Mouse (Mus musculus) forebrain, postnatal 0 days (tissue): ENCODE results near the gene Nt5c2. TPM values are rescaled to one million over a fixed set of nuclear protein-coding genes. Genes with fewer than 3 reads are reported as not detected.
"Not testable (repeated sequence)": the region's sequence is repeated elsewhere in the genome, so short reads cannot be mapped to it uniquely, and the experiment has no call there.

Experiments
- ATAC-seq: fragments of 200-750 bp; cut with Nextera tagmentation; 2 replicates; pipeline ENCODE4 v1.8.0; 2017; ENCODE audit warnings: mild to moderate bottlenecking, moderate library complexity
- DNase-seq: peaks from one replicate; pipeline ENCODE4 v3.0.0-alpha.2; 2015
- H3K27ac ChIP-seq: fragments of 300-500 bp; sonication (generic); 2 replicates; pipeline ENCODE4 v1.5.1; 2014; ENCODE audit warnings: low read depth, mild to moderate bottlenecking, antibody characterized with exemption, low read length, moderate library complexity, mixed read lengths
- H3K27me3 ChIP-seq: fragments of 300-500 bp; sonication (generic); 2 replicates; pipeline ENCODE4 v1.6.1; 2014; ENCODE audit warnings: mild to moderate bottlenecking, low read length, mixed read lengths; ENCODE audit not compliant: insufficient read depth
- H3K36me3 ChIP-seq: fragments of 300-500 bp; sonication (generic); 2 replicates; pipeline ENCODE4 v1.6.1; 2014; ENCODE audit warnings: mild to moderate bottlenecking, moderate library complexity; ENCODE audit not compliant: insufficient read depth
- H3K4me1 ChIP-seq: fragments of 300-500 bp; sonication (generic); 2 replicates; pipeline ENCODE4 v1.6.1; 2014; ENCODE audit warnings: antibody characterized with exemption; ENCODE audit not compliant: insufficient read depth
- H3K4me2 ChIP-seq: fragments of 300-500 bp; sonication (generic); 2 replicates; pipeline ENCODE4 v1.6.1; 2014; ENCODE audit warnings: low read depth, mild to moderate bottlenecking, moderate library complexity
- H3K4me3 ChIP-seq: fragments of 300-500 bp; sonication (generic); 2 replicates; pipeline ENCODE4 v1.5.1; 2014; ENCODE audit warnings: low read depth, low read length, mixed read lengths
- H3K9ac ChIP-seq: fragments of 300-500 bp; sonication (generic); 2 replicates; pipeline ENCODE4 v1.6.1; 2014; ENCODE audit warnings: mild to moderate bottlenecking
- H3K9me3 ChIP-seq: fragments of 300-500 bp; sonication (generic); 2 replicates; pipeline ENCODE4 v1.6.1; 2016; ENCODE audit warnings: low read length
- CTCF ChIP-seq: sonication (generic); IDR thresholded peaks from 2 replicates; pipeline ENCODE4 v1.5.1; 2016; ENCODE audit warnings: antibody characterized with exemption, control low read depth, low read depth
- WGBS: fragments of 180-500 bp; shearing (Covaris S2); extraction: QIAGEN DNeasy Blood & Tissue Kit; methylation state at CpG from one replicate; pipeline ENCODE4 v1.1.7; 2014; 5-methylcytosine and 5-hydroxymethylcytosine counted together
- polyA plus RNA-seq: library from polyadenylated mRNA; unstranded; fragments of >200 nt; fragmentation: Nextera tagmentation; extraction: Ambion mirVana; gene quantifications from 2 replicates; pipeline ENCODE4 v1.2.1, GENCODE M21; 2015
- total RNA-seq: library from RNA; depleted of rRNA; stranded (reverse); fragments of >200 nt; gene quantifications from 2 replicates; pipeline ENCODE4 v1.2.3, GENCODE M21; 2014

Gene Nt5c2
- total and polyA plus RNA-seq, 2 experiments from 2014 or later = 69.5 to 80.4 TPM

GRCm38 (mm10) chr19:46998953-46999352, 16.0 kb downstream of the Nt5c2 start:
- Histone ChIP-seq H3K4me2 (no peak overlapping the region), H3K36me3 (no peaks in the 10 kb centered on the region), H3K9me3 (no peaks in the 10 kb centered on the region), H3K4me1 (no peaks in the 10 kb centered on the region), H3K9ac (no peak overlapping the region), H3K27ac (no peak overlapping the region), H3K27me3 (no peaks in the 10 kb centered on the region), H3K4me3 (no peak overlapping the region)
- WGBS = 87% methylated on average over 4 of the region's 4 CpGs
- ATAC-seq (no peak), DNase-seq (no peak)
- no peak for TF ChIP-seq CTCF

DNA sequence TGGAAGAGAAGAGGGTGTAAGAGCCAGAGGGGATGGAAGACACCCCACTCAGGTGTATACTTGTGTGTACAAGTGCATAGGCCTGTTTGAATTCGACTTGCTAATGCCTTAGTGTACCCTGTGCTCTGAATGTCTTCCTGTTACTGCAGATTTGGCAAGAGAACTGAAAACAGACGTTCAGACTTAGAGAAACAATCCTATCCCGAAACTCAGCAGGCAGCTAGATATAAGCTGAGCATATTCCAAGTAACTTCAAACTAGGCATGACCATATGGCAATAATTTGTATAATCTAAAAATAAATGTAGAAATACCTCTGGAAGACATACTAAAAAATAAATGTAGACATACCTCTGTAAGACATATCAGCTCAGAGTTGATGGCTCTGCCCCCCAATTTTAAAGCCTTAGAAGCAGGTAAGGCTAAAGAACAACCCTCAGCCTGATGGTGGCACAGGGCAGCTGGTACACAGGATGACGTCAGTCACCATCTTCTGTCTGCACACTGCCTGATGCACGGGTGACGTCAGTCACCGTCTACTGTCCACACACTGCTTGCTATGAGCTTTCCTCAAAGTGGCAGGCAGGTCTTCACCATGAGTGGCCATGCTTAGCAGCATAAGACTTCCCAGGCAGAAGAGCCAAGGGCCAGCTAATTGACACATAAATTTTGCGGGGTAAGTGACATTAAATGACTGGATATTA, 16.6 kb downstream of the Nt5c2 start:
- Histone ChIP-seq H3K27ac (peak overlapping the region; percentile 57), H3K36me3 (no peaks in the 10 kb centered on the region), H3K4me3 (no peak overlapping the region), H3K4me1 (no peaks in the 10 kb centered on the region), H3K4me2 (no peak overlapping the region), H3K9me3 (no peaks in the 10 kb centered on the region), H3K9ac (no peak overlapping the region), H3K27me3 (no peaks in the 10 kb centered on the region)
- DNase-seq = peak; percentile 43
- TF ChIP-seq CTCF = no peak
- WGBS = 65% methylated on average over 8 of the region's 8 CpGs
- peak; percentile 68 for ATAC-seq

- H3K36me3 ChIP-seq = no peaks in the 10 kb centered on the region
- H3K9ac ChIP-seq = no peak overlapping the region
- H3K27ac ChIP-seq = no peak overlapping the region
- H3K4me3 ChIP-seq = no peak overlapping the region
- WGBS = 76% methylated on average over 9 of the region's 9 CpGs
- no peak overlapping the region for H3K4me2 ChIP-seq
- ATAC-seq = no peak
- H3K9me3 ChIP-seq = no peaks in the 10 kb centered on the region
- no peaks in the 10 kb centered on the region for H3K27me3 ChIP-seq
- no peaks in the 10 kb centered on the region for H3K4me1 ChIP-seq
- DNase-seq = no peak
- no peak for TF ChIP-seq CTCF
These were observed 18.9 kb downstream of the Nt5c2 start for GRCm38 (mm10) chr19:46996095-46996494.

- not testable (repeated sequence) for H3K9ac ChIP-seq, H3K27ac ChIP-seq, DNase-seq, H3K4me2 ChIP-seq, H3K4me3 ChIP-seq, H3K36me3 ChIP-seq, ATAC-seq, H3K9me3 ChIP-seq, H3K4me1 ChIP-seq, H3K27me3 ChIP-seq
- 69% methylated on average over 4 of the region's 4 CpGs for WGBS
These were observed 22.6 kb downstream of the Nt5c2 start for GRCm38 (mm10) chr19:46992329-46992728.

GRCm38 (mm10) chr19:46991145-46991544, 23.8 kb downstream of the Nt5c2 start:
- DNase-seq = peak; percentile 86
- H3K36me3 ChIP-seq = no peaks in the 10 kb centered on the region
- no peaks in the 10 kb centered on the region for H3K27me3 ChIP-seq
- H3K4me2 ChIP-seq = no peak overlapping the region
- H3K4me1 ChIP-seq = no peaks in the 10 kb centered on the region
- no peak overlapping the region for H3K27ac ChIP-seq
- H3K4me3 ChIP-seq = no peak overlapping the region
- no peaks in the 10 kb centered on the region for H3K9me3 ChIP-seq
- H3K9ac ChIP-seq = no peak overlapping the region
- 10% methylated on average over 5 of the region's 5 CpGs for WGBS
- TF ChIP-seq CTCF = peak; percentile 96
- peak; percentile 54 for ATAC-seq

GRCm38 (mm10) chr19:46990625-46991024, 24.3 kb downstream of the Nt5c2 start:
- not testable (repeated sequence) for ATAC-seq, H3K4me2 ChIP-seq, H3K9ac ChIP-seq, H3K9me3 ChIP-seq, H3K27me3 ChIP-seq, DNase-seq, H3K27ac ChIP-seq, H3K4me3 ChIP-seq, H3K4me1 ChIP-seq, H3K36me3 ChIP-seq
- WGBS = 80% methylated on average over 8 of the region's 8 CpGs

DNA sequence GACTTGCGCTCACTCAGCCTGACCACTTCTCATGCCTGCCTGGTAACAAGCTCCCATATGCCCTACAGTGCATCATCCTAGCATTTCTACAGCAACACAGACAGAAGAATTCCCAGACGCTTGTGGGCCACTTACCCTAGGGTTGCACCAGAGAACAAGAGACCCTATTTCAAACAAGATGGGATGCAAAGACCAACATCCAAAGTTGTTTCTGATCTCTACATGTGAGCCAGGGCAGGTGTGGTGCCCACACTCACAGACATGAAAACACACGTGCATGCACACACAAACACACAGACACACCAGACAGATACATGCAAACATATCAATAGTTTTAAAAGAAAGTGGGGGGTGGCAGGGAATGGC, 24.8 kb downstream of the Nt5c2 start:
- 90% methylated on average over 3 of the region's 3 CpGs for WGBS
- DNase-seq (no peak), ATAC-seq (no peak)
- no peak for TF ChIP-seq CTCF
- H3K9ac ChIP-seq = no peak overlapping the region
- H3K4me1 ChIP-seq = no peaks in the 10 kb centered on the region
- H3K4me3 ChIP-seq = no peak overlapping the region
- no peak overlapping the region for H3K4me2 ChIP-seq
- H3K27ac ChIP-seq = no peak overlapping the region
- H3K9me3 ChIP-seq = no peaks in the 10 kb centered on the region
- H3K36me3 ChIP-seq = no peaks in the 10 kb centered on the region
- no peaks in the 10 kb centered on the region for H3K27me3 ChIP-seq
